Mouse (Mus musculus) cerebellum, adult 9-11 months (tissue): Measurements from ENCODE around the gene Npc1l1.
"Not testable (repeated sequence)": the region's sequence is repeated elsewhere in the genome, so short reads cannot be mapped to it uniquely, and the experiment has no call there.

ENCODE experiments used
- DNase-seq: peaks from one replicate; pipeline ENCODE4 v3.0.0; 2022

Gene Npc1l1

DNA sequence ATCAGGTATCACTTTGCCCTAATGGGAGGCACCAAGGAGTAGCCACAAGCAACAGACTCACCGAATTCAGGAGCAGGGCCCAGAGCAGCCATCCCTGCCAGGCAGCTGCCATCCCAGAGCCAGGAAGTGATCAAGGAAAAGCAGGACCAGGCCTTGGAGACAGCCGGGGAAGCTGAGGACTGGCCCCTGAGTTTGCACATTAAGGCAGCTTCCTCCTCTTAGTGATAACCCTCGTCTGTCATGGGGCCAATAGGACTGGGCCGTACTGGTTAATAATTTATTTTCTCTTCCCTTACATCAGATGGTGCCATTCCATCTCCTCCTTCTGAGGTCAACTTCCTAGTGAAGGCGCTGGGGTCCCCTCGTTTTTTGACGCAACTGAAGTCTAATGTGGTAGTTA, at the start of gene Npc1l1:
Npc1l1 (minus strand) TSS at position 132 of the 400 bp plus-strand sequence.
- no peak for DNase-seq

GRCm38 (mm10) chr11:6276466-6276865, 46.5 kb upstream of the Npc1l1 start:
- DNase-seq: peak; percentile 33

DNA sequence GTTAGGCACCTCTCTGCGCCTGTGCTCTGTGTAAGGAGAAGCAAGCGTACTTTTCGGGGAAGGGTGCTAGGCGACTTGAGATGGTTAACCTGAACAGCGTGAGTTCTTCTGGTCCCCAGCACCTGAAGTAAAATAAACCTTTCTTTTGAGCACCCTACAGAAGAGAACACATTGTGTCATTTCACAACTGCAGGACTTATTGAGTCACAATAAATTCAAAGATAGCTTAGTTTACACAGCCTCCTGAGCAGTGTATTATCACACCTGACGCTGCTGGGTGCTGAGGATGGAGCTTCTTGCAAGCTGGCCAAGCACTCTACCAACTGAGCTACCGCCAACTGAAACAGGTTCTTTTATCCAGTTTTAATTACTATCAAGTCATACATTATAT, 45.1 kb upstream of the Npc1l1 start:
- no peak for DNase-seq

DNA sequence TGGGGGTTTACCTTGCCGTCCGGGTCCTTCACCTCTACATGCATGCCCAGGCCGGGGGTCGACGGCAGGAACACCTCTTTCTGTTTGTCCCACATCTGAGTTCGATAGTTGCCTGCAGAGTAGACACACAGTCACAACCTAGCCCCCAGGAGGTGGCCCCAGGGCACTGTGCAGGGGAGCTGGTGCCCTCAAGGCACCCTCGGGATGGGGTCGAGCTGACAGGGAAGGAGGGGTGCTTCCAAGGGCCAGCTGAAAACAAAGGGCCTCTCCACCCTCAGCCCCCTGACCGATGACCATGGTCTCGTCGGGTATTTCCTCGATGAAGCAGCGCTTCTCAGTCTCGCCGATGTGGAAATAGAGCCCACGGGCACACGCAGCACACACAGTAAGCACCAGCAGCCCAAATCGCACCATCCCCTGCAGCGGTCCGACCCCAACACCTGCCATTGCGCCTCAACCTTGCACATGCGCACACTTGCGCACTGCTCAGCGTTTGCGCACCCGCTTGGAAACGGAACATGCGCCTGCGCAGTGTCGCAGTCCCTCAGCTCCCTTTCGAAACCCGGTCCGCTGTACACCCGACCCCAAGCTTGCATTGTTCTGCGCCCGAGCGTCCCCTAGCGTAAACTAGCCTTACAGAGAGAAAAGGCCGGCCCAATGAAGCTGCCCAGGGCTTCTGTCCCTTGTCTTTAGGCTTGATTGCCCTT, 44.6 kb upstream of the Npc1l1 start, which contains the start of gene Tmed4:
Tmed4 (minus strand) TSS at position 484 of the 707 bp plus-strand sequence.
- DNase-seq: peak; percentile 99

DNA sequence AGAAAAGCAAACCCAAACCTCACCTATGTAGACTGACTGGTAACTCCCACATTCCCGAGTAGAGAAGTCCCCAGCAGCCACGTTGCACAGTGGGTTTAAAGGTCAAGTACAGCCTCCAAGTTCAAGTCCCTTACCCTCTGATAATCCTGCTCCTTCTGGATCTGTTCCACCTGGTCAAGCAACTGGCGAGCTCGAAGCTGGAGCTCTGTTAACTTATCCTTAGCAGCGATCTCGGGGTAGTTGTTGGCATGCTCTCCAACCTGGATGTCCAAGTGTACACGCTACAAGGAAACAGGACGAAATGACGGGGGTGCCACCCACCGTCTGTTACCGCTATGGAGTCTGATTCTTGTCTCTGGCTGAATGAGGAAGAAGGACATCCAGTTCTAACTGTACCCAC, 43.7 kb upstream of the Npc1l1 start:
- peak; percentile 51 for DNase-seq

GRCm38 (mm10) chr11:6267320-6268254, 37.6 kb upstream of the Npc1l1 start, which contains the start of gene Ddx56:
TSS of gene Ddx56 (minus strand) at chr11:6267772.
- DNase-seq: peak; percentile 95

- peak; percentile 52 for DNase-seq
These were observed 36.7 kb upstream of the Npc1l1 start for GRCm38 (mm10) chr11:6266621-6267020.

GRCm38 (mm10) chr11:6261434-6262082, 31.6 kb upstream of the Npc1l1 start:
- DNase-seq: peak; percentile 55

DNA sequence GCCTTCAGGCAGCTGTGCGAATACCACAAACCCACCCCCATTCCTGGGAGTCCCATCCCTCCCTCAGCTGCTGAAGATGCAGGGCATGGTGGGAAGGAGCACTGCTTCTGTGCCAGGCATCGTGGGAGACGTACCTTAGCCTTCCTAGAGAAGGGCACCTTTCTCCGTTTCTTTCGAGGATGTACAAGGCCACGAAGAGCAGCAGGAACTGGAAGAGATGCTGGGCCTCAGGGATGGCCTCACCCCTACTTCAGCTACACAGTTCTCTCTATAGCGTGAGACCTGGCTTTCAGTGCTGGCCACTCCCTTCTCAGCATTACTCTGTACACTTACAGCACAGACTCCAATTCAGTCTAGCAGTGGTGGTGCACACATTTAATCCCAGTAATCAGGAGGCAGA, 29.5 kb upstream of the Npc1l1 start:
- DNase-seq: no peak

DNA sequence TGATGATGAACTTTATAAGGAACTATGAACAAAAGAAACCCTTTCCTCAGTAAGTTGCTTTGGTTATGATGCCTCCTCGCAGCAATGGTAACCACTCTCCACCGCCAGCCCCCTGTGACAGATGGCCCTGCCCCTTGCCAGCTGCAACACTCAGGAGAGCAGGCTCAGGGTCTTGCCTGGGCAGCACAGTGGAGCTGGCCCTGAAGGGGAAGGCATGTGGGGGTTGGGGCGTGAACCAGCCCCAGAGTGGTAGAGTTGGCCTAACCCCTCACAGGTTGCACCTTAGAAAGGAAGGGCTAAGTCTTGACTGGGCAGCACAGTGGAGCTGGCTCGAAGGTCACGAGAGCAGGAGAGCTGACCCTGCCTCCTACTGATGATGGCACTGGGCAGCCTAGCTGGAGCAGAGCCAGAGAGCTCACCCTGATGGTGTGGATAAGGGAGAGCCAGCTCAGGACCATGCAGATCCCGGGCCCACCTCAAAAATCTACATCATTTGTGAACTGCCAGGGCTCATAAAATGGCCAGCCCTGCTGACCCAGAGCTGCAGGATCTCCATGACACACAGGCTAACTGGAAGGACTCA, 26.6 kb upstream of the Npc1l1 start:
- DNase-seq: no peak

DNA sequence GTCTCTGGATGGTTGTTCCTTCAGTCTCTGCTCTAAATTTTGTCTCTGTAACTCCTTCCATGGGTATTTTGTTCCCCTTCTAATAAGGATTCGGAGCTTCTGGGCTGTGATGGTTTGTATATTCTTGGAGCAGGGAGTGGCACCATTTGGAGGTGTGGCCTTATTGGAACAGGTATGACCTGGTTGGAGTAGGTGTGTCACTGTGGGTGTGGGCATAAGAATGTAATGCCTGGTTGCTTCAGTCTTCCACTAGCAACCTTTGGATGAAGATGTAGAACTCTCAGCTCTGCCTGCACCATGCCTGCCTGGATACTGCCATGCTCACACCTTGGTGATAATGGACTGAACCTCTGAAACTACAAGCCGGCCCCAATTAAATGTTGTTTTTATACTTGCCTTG, 24.7 kb upstream of the Npc1l1 start:
- DNase-seq: not testable (repeated sequence)

DNA sequence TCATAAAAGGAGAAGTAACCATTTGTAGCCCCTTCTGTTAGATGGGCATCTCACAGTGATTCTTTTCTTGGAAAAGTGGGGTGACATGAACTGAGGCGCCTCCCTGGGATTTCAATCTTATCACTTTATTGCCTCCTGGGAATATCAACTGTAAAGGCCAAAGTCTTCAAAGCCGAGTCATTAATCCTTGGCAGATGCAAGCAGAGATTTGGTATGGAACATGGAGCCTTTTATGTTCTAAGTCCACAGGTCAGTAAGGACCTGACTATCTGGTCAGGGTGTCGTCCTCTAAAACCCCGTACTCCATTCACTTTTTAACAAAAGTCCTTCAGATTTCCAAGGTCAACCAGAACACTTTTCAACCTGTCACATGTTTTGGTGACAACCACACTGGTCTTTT, 22.9 kb upstream of the Npc1l1 start:
- DNase-seq: no peak

DNA sequence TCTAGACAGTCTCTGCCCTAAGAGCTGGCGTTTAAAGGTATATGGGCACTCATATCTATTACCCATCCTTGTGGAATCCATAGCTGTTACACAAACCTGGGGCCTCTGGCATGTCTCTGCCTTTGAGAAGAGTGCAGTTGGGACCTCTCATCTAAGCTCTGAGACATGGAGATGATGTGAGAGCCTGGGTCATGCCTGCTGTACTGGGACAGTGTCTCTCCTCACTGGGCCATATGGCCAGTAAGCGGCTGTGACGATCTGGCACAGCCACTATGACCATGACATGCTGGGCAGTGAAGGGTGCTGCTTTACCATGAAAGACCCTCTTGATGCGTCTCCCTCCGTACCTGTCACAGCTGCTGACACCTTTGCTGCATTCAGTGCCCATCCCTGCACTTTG, 22.3 kb upstream of the Npc1l1 start:
- no peak for DNase-seq

- no peak for DNase-seq
These were observed 14.8 kb upstream of the Npc1l1 start for GRCm38 (mm10) chr11:6244707-6245106.

DNA sequence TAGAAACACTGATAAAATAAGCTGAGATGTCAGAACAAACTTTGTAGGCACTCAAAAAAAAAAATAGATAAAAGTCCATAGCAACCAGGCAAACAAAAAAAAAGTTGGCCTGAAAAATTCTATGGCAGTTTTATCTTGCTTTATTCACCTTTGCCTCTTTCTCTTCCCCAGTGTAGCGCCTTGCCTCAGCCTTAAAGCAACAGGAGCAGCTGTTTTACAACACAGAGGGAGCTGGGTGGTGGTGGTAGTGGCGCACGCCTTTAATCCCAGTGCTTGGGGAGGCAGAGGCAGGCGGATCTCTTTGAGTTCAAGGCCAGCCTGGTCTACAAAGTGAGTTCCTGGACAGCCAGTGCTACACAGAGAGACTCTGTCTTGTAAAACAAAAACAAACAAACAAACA, 3.1 kb upstream of the Npc1l1 start:
- no peak for DNase-seq

DNA sequence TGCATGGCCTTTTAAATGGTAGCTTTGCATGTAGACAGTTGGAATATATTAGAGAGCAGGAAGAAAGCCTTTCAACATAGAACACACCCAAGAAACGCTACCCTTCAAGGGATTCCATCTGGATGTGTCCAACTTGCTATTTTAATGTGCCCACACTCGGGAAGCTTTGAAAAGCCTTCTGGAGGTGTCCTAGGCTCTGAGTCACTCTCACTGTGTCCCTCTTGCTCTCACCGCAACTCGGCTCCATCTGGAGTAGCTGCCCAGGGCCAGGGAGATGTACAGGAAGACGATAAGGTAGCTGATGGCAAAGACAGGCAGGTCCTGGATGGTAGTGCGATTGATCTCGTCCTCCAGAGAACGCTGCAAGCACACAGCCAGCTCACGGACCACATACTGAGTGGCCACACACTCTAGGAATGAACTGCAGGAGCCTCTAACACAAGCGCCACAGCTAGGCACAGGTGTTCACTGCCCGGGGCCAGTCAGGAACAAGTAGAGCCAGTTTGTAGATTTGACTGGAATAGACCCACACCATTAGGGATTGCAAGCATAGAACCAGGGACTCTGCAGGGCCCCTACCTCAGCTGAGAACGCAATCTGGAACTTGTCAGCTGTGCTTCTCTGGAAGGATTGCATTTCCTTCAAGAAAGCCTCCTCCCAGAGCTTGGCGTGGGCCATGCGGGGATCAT, 5.3 kb downstream of the Npc1l1 start:
- no peak for DNase-seq

- DNase-seq: no peak
These were observed 7.8 kb downstream of the Npc1l1 start for GRCm38 (mm10) chr11:6222187-6222586.

DNA sequence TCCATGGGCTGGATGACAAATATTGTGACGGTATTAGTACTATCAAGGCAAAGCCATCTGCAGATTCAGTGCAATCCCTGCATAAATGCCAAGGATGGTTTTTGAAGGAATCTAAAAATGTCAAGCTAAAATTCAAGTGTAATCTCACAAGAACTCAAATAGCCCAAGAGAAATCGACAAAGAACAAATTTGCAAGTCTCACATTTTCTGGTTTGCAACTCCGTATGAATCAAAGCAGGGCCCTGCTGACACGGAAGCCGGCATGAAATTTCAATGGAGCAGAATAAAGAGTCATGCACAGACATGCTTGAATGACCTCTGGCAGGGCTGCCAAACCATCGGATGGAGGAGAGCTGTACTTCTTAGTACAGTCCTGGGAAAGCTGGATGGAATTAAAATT, 10.0 kb downstream of the Npc1l1 start:
- no peak for DNase-seq

DNA sequence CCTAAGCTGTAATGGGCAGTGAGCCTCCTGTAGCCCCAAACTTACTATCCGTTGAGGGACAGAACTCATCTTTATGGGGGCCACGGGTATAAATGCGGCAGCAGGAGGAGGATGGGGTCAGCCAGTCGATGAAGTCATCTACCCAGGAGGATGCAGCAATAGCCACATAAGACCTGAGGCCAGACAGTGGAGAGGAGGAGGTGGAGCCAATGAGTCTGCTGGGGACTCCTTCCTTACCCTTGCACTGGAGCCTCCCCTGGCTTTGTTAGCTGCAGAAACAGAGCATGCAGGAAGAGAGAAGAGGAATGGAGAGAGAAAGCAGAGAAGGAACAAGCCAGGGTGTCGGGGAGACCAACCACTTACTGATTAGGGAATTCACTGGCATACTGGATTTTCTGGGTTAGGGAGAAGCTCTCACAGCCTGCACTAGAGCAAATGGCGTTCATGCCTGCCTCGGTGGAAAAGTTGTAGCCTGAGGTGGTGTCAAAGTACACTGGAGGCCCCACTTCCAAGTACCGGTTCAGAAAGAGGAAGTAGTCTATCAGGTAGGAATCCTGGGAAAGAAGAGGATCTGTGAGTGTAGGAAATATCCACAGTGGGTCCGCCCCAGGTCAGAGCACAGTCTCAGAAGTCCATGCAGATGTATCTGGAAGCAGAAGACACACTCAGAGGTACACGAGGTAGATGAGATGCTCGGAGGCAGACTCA, 11.6 kb downstream of the Npc1l1 start:
- DNase-seq: no peak

GRCm38 (mm10) chr11:6216834-6217233, 13.1 kb downstream of the Npc1l1 start:
- no peak for DNase-seq

GRCm38 (mm10) chr11:6208158-6208557, 21.8 kb downstream of the Npc1l1 start:
- DNase-seq: no peak

DNA sequence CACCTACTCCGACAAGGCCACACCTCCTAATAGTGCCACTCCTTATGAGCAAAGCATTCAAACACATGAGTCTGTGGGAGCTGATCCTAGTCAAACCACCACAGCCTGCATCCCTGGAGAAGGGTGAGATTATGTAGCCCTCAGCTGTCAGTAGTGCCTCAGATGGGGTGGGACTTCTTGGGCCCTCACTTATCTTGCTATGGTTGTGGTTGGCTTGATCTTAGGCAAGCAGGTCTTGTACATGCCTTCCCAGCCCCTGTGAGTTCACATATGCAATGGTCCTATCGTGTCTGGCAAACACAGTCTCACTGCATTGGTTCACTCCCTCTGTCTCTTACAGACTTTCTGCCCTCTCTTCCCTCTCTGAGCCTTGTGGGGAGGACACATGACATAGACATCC, 22.9 kb downstream of the Npc1l1 start:
- no peak for DNase-seq
